Mouse (Mus musculus): ENCODE data around the gene Lin28b. TPM values are rescaled to one million over a fixed set of nuclear protein-coding genes. Genes with fewer than 3 reads are reported as not detected.

The Lin28b gene
- polyA plus RNA-seq, 1 experiment: under 0.01 TPM

GRCm38 (mm10) chr10:45446215-45446614 lies 40.0 kb downstream of the Lin28b start:
- TF ChIP-seq USF1 (IDR thresholded peaks at IDR 0.05; ENCODE audit: low read depth) (no peak), MAX (IDR thresholded peaks at IDR 0.05) (no peak), FOSL1 (IDR thresholded peaks at IDR 0.05; ENCODE audit: insufficient read depth, low read length, poor library complexity, severe bottlenecking) (no peak), CTCF (IDR thresholded peaks at IDR 0.05; ENCODE audit: control insufficient read depth, insufficient read depth, insufficient read length) (no peak), MYOG (IDR thresholded peaks at IDR 0.05; ENCODE audit: control insufficient read depth, extremely low read depth, insufficient read length) (no peak)

DNA sequence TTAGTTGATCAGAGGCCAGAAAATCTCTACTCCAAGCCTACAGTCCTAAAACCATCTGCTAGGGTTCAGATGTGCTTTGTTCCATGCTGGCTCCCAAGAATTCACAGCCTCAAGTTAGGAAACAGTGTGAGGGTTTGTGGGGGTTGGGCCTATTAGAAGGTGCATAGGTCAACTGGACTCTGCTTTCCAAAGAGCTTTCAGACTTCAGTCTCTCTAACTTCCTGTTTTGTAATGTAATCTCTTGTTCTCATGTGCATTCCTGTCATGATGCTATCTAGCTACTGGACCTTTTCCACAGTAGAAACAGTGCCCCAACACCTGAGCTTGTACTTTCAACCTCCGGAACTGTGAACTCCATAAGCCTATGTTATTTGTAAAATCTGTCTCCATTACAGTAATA lies 63.8 kb downstream of the Lin28b start:
- Histone ChIP-seq H3K27me3 (ENCODE audit: control insufficient read depth, insufficient read depth, insufficient read length) (no peaks in the 10 kb centered on the region), H3ac (ENCODE audit: control insufficient read depth, insufficient read length, low read depth) (no peak overlapping the region), H3K79me2 (ENCODE audit: control insufficient read depth, insufficient read depth) (no peaks in the 10 kb centered on the region), H3K4me3 (ENCODE audit: insufficient read depth, poor library complexity, severe bottlenecking) (no peak overlapping the region), H3K79me3 (ENCODE audit: low read depth) (no peaks in the 10 kb centered on the region), H3K36me3 (ENCODE audit: control insufficient read depth, insufficient read depth) (no peaks in the 10 kb centered on the region)
- TF ChIP-seq CTCF (IDR thresholded peaks at IDR 0.05; ENCODE audit: control insufficient read depth, insufficient read depth, insufficient read length) (no peak), MYOG (IDR thresholded peaks at IDR 0.05; ENCODE audit: control insufficient read depth, extremely low read depth, insufficient read length) (no peak), MYOD1 (IDR thresholded peaks at IDR 0.05; ENCODE audit: control insufficient read depth, insufficient read length, low read depth) (no peak), FOSL1 (IDR thresholded peaks at IDR 0.05; ENCODE audit: insufficient read depth, low read length, poor library complexity, severe bottlenecking) (no peak), MAX (IDR thresholded peaks at IDR 0.05) (no peak), USF1 (IDR thresholded peaks at IDR 0.05; ENCODE audit: low read depth) (no peak), CEBPB (IDR thresholded peaks at IDR 0.05; ENCODE audit: low read depth) (no peak)

More at GRCm38 (mm10) chr10:45446215-45446614, 40.0 kb downstream of the Lin28b start:
- H3K4me3 ChIP-seq (ENCODE audit: insufficient read depth, poor library complexity, severe bottlenecking): no peak overlapping the region
- H3ac ChIP-seq (ENCODE audit: control insufficient read depth, insufficient read length, low read depth): no peak overlapping the region
- no peaks in the 10 kb centered on the region for H3K27me3 ChIP-seq (ENCODE audit: control insufficient read depth, insufficient read depth, insufficient read length)
- no peaks in the 10 kb centered on the region for H3K79me2 ChIP-seq (ENCODE audit: control insufficient read depth, insufficient read depth)
- H3K36me3 ChIP-seq (ENCODE audit: control insufficient read depth, insufficient read depth): no peaks in the 10 kb centered on the region
- no peaks in the 10 kb centered on the region for H3K79me3 ChIP-seq (ENCODE audit: low read depth)

- Histone ChIP-seq H3K27me3 (ENCODE audit: control insufficient read depth, insufficient read depth, insufficient read length) (peaks cover 5% of the 10 kb centered on the region), H3K79me3 (ENCODE audit: low read depth) (no peaks in the 10 kb centered on the region), H3K36me3 (ENCODE audit: control insufficient read depth, insufficient read depth) (no peaks in the 10 kb centered on the region), H3ac (ENCODE audit: control insufficient read depth, insufficient read length, low read depth) (no peak overlapping the region), H3K4me3 (ENCODE audit: insufficient read depth, poor library complexity, severe bottlenecking) (no peak overlapping the region), H3K79me2 (ENCODE audit: control insufficient read depth, insufficient read depth) (no peaks in the 10 kb centered on the region)
- no peak for TF ChIP-seq CTCF (IDR thresholded peaks at IDR 0.05; ENCODE audit: control insufficient read depth, insufficient read depth, insufficient read length)
Measured at GRCm38 (mm10) chr10:45412144-45412543, 74.1 kb downstream of the Lin28b start.

DNA sequence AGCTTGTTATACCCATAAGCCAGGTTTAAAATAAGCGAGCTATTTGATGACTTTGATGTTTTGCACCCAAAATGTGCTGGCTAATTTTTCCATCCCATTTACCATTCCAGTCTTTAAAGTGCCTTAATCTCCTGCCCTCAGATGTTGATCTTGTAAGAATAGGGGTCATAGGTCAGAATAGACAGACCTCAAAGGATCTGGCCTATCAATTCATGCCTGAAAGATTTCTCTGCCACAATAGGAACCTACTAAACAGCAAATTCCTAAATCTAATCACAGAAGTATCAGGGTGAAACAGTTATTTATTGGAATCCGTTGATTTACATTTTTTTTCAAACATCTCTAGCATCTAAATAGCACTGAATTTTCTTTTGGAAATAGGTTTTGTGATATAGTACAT lies 74.5 kb downstream of the Lin28b start:
- Histone ChIP-seq H3K36me3 (ENCODE audit: control insufficient read depth, insufficient read depth) (no peaks in the 10 kb centered on the region), H3ac (ENCODE audit: control insufficient read depth, insufficient read length, low read depth) (no peak overlapping the region), H3K4me3 (ENCODE audit: insufficient read depth, poor library complexity, severe bottlenecking) (no peak overlapping the region), H3K79me3 (ENCODE audit: low read depth) (no peaks in the 10 kb centered on the region), H3K27me3 (ENCODE audit: control insufficient read depth, insufficient read depth, insufficient read length) (peaks cover 5% of the 10 kb centered on the region), H3K79me2 (ENCODE audit: control insufficient read depth, insufficient read depth) (no peaks in the 10 kb centered on the region)
- TF ChIP-seq CTCF (IDR thresholded peaks at IDR 0.05; ENCODE audit: control insufficient read depth, insufficient read depth, insufficient read length): no peak
- TF ChIP-seq CEBPB (IDR thresholded peaks at IDR 0.05; ENCODE audit: low read depth): no peak
- TF ChIP-seq MYOD1 (IDR thresholded peaks at IDR 0.05; ENCODE audit: control insufficient read depth, insufficient read length, low read depth): no peak
- no peak for TF ChIP-seq USF1 (IDR thresholded peaks at IDR 0.05; ENCODE audit: low read depth)
- TF ChIP-seq MYOG (IDR thresholded peaks at IDR 0.05; ENCODE audit: control insufficient read depth, extremely low read depth, insufficient read length): no peak
- TF ChIP-seq MAX (IDR thresholded peaks at IDR 0.05): no peak

GRCm38 (mm10) chr10:45410624-45411341 lies 75.4 kb downstream of the Lin28b start:
- Histone ChIP-seq H3K36me3 (ENCODE audit: control insufficient read depth, insufficient read depth) (no peaks in the 10 kb centered on the region), H3K79me3 (ENCODE audit: low read depth) (no peaks in the 10 kb centered on the region), H3K4me3 (ENCODE audit: insufficient read depth, poor library complexity, severe bottlenecking) (no peak overlapping the region), H3K79me2 (ENCODE audit: control insufficient read depth, insufficient read depth) (no peaks in the 10 kb centered on the region), H3ac (ENCODE audit: control insufficient read depth, insufficient read length, low read depth) (no peak overlapping the region), H3K27me3 (ENCODE audit: control insufficient read depth, insufficient read depth, insufficient read length) (peaks cover 5% of the 10 kb centered on the region)
- TF ChIP-seq USF1 (IDR thresholded peaks at IDR 0.05; ENCODE audit: low read depth): no peak
- no peak for TF ChIP-seq MYOG (IDR thresholded peaks at IDR 0.05; ENCODE audit: control insufficient read depth, extremely low read depth, insufficient read length)

GRCm38 (mm10) chr10:45399702-45400243 lies 86.4 kb downstream of the Lin28b start:
- Histone ChIP-seq H3K4me3 (ENCODE audit: insufficient read depth, poor library complexity, severe bottlenecking) (no peak overlapping the region), H3ac (ENCODE audit: control insufficient read depth, insufficient read length, low read depth) (no peak overlapping the region), H3K36me3 (ENCODE audit: control insufficient read depth, insufficient read depth) (no peaks in the 10 kb centered on the region), H3K79me3 (ENCODE audit: low read depth) (no peaks in the 10 kb centered on the region), H3K79me2 (ENCODE audit: control insufficient read depth, insufficient read depth) (no peaks in the 10 kb centered on the region), H3K27me3 (ENCODE audit: control insufficient read depth, insufficient read depth, insufficient read length) (no peaks in the 10 kb centered on the region)
- TF ChIP-seq FOSL1 (IDR thresholded peaks at IDR 0.05; ENCODE audit: insufficient read depth, low read length, poor library complexity, severe bottlenecking): no peak
- no peak for TF ChIP-seq CEBPB (IDR thresholded peaks at IDR 0.05; ENCODE audit: low read depth)
- TF ChIP-seq MYOD1 (IDR thresholded peaks at IDR 0.05; ENCODE audit: control insufficient read depth, insufficient read length, low read depth): no peak
- TF ChIP-seq CTCF (IDR thresholded peaks at IDR 0.05; ENCODE audit: control insufficient read depth, insufficient read depth, insufficient read length): no peak
- TF ChIP-seq MYOG (IDR thresholded peaks at IDR 0.05; ENCODE audit: control insufficient read depth, extremely low read depth, insufficient read length): no peak
- no peak for TF ChIP-seq MAX (IDR thresholded peaks at IDR 0.05)
- no peak for TF ChIP-seq USF1 (IDR thresholded peaks at IDR 0.05; ENCODE audit: low read depth)

Data from C2C12 (cell line).